Mouse (Mus musculus) inflammation-experienced regulatory T-cells (primary cell): ENCODE data around the gene Gm49318. TPM values are rescaled to one million over a fixed set of nuclear protein-coding genes. Genes with fewer than 3 reads are reported as not detected.

Experiments used
- polyA plus RNA-seq, 2 experiments: library from polyadenylated mRNA; unstranded; fragments of 100-300 nt; shearing (Covaris generic); gene quantifications; one replicate each; pipeline ENCODE4 v1.2.1; 2017

The Gm49318 gene
- not detected for polyA plus RNA-seq

DNA sequence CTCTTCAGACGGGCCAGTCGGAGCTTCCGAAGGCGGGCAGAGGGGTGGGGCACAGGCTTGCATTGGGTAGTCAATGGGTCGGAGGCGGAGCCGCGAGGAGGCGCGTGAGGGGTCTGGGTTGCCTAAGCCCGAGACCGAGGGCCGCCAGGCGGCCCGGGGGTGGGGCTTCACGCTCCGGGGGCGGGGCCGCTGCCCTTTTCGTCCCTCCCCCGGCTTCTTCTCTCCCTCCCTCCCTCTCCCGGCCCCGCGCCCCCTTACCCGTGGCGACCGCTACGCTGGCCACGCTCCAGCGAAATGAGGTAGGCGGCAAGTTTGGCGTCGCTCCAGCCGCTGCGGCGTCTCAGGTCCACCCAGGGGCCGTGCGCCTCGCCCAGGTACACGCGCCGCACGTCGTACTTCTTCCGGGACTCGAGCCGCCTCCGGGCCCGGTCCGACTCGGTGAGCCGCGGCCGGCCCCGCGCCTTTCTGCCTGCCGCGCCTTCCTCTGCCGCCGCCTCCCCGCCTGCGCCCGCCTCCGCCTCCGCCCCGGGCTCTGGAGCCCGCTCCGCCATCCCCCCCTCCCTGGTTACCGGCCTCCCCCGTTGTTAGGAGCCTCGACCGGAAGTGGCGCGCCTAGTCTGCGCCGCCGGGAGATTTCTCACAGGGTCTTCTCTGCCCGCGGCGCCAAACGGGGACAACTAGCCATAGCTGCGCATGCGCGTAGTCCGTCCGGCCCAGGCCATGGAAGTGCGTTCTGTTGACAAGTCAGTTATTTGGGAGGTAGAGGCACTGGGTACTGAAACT is at the start of gene Gm49318, which contains the start of gene Zfp653:
Gene Gm49318, minus strand, starts transcription at position 469 of the 783 bp plus-strand sequence.
Gene Zfp653, minus strand, starts transcription at position 586 of the 783 bp plus-strand sequence.

DNA sequence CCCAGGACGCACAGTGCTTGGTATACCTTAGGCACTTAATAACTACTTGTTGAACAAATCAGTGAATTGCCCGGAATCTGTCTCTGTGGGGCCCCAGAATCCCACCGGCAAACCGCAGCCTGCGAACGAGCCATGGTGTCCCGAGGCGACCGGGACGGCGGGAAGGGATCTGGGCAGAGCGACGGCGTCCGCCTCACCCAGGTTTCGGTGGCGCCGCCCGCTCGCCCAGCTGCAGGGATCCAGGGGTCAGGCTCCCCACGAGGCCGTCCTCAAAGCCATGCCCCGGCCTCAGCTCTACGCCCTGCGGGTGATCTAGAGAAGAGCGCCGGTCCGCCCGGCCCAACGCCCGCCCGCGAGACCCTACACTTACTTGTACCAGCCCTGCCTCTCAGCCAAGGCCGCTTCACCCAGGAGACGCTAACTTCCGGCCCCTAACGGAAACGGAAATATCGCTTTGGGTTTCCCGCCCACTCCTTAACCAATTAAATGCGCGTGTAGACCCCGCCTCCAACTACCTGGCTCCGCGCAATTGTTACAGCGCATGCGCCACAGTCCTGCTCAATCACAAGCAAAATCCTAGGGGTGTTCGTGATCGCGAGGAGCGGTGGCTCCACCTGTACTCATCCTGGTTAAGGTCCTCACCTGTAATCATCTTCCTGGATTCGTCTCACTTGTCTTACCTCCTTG is 45.8 kb upstream of the Gm49318 start, which contains the start of gene Elof1:
Gene Elof1, minus strand, starts transcription at position 433 of the 687 bp plus-strand sequence.

DNA sequence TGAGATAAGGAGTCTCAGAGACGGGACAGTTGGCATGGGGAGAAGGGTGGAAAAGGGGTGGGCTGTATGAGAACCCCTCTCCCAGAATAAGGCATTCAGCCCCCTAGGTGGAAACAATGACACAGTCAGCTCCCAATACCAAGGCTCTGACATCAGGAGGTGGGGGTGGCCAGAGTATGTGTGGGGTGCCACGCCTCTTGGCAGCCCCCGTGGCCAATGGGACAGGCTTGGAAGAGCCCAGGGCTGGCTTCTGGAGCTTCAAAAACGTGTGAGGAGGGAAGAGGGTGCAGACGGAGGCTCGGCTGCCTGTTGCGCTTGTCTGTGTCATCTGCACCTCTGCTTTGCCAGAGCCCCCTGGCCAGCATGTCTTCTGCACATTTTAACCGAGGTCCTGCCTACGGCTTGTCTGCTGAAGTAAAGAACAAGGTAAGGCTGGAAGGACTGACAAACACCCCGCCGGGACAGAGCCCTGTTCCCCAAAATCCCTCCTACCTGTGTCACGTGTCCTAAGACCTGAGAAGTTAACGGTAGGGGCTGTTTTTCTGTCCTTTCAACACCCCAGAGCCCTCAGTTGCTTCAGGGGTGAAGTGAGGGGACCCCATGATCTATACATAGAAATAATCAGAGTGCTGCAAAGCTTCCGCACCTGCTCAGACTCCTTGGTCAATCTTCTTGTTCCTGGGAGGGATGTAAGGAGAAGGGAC is 28.1 kb upstream of the Gm49318 start, which contains the start of gene Cnn1:
Gene Cnn1, plus strand, starts transcription at position 224 of the 704 bp plus-strand sequence.

DNA sequence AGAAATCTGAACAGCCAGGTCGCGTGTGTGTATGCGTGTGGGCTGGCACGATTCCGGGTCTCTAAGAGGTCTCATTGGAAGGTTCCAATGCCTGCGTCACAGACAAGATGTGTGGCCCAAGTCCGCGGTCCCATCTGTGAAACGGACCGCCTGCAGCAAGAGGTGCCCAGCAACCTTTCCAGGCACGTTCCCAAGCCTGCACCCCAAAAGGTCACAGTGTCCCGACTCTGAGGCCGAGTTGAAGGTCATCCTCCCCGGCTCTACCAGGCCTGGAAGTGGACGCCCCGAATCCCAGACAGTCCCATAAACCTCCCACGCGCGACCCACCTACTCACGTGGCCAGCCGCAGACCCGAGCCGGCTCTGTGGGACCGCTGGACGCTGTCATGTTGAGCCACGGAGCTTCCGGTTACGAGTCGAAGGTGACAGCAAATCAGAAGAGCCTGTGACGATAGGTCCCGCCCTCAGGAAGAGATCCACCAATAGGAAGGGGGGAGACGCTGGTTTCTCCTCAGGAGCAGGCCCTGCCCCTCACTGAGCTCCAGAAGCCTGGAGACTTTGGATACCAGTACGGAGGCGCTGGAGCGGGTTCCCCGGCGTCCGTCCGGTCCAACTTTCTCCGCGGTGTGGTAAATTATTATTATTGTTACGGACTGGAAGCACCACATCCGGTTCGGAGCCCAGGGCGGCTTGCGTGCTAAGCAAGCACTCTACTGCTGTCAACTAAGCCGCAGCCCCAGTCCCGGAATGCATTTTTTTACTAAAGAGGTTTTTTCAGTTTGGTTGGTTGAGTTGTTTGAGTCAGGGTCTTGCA is 14.2 kb upstream of the Gm49318 start, which contains the start of gene Ecsit:
Gene Ecsit, minus strand, starts transcription at position 417 of the 813 bp plus-strand sequence.

DNA sequence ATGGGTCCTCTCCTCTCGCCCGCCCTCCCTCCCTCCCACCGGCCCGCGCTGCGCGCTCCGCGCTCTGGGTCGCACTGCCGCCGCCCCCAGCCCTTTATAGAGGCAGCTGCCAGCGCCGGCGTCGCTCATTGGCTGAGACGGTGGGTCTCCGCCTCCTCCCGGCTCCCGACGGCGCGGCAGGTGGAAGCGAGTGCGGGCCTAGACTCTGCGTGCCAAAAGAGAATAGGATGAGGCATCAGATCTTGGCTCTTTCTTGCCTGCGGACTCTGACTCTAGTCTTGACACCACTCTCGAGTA is 19.2 kb downstream of the Gm49318 start, which contains the start of gene Elavl3:
Gene Elavl3, minus strand, starts transcription at position 66 of the 297 bp plus-strand sequence.

DNA sequence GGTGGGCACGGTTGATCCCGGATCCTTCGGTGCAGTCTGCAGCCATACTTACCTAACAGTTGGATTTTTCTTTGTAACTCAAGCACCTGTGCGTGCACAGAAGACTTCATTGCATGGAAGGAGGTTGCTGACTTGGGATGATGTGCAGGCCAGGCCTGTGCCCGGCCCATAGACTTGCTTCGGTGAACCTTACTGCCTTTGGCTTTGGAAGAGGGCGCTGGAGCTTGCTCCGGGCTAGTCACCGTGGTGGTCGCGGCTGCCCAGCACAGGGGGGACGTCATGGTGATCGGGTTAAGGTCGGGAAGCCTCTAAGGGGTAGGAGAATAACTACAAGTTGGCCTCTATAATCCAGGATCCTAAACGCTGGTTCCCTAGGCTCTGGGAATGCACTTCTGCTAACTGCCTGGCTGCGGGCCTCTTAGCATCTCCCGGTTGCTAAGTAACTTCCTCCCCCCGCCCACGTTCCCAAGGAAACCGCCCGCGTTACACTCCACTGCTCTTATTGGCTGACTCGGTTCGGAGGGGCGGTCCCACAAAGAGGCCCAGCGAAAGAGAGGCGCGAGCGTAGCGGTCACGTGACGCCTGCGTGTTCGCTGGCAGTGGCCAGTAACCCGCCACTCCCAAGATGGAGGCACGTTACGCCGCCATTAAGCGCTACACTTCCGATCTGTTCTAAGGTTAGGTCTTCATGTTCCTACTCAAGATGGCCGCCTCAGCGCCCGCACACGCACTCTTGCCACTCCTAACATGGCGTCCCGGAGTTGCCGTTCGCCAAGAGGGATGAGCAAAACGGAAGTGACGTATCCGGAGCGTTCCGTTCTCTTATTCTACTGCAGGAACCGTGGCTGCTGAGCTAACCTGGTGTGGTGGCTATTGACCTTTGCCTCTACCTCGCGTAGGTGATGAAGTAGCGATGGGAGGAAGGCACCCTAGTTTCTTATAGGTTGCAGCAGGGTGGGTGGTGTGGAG is 68.6 kb downstream of the Gm49318 start, which contains the start of the genes Ccdc151 and Prkcsh:
Gene Ccdc151, minus strand, starts transcription at position 441 of the 969 bp plus-strand sequence.
Gene Prkcsh, plus strand, starts transcription at position 613 of the 969 bp plus-strand sequence.

DNA sequence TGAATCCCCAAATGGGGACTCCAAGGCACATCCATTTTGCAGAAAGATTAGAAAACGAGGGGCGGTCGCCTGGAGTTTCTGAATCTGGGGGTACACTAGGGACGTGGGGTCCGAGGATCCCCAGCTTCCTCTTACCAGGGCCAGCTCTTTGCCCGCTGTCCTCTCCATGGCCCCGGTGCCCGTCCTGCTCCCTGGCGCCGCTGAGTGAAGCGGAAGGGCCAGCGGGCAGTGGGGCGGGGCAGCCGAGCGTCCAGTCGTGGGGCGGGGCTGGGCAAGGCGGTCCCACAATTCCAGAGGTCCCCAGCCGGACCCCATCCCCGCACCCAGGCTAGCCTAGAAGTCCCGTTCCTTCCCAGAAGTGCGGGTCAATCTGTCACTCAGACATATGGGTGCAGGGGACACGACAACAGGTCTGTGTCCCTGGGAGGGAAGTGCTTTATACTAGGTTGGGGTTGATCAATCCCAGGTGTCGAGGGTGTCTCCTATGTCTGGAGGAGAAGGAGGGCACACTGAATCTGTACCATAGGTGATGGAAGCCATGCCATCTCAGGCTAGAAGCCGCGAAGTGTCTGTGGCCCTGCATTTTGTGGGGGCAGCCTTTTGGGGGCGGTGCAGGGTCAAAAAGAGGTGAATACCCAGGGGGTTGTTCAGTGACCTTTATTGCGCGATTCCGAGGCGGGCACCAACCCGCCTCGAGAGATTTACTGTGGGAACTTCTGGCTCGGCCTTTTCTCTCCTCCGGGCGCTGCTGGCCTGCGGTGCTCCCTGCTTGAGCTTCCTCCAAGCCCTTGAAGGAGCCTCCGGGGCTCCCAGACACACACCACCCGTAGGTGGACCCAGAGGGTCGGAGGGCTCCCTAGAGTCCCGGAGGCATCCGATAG is 81.6 kb downstream of the Gm49318 start, which contains the start of gene Rgl3:
Gene Rgl3, minus strand, starts transcription at position 217 of the 881 bp plus-strand sequence.

Other genes starting within 250 kb of the Gm49318 start
- gene Angptl8, start 235.7 kb downstream of the Gm49318 start, polyA plus RNA-seq = under 1 TPM in 1 of 2 experiments, not detected in 1; 0.44 TPM
- gene Dock6, start 218.6 kb downstream of the Gm49318 start, polyA plus RNA-seq = 1 to 10 TPM; 3.7 to 4.5 TPM
- gene Rab3d, start 153.1 kb downstream of the Gm49318 start, polyA plus RNA-seq = 10 to 100 TPM; 14.8 to 29.0 TPM
- 1 to 10 TPM in 1 of 2 experiments, under 1 TPM in 1; 0.86 to 1.5 TPM for gene Ccdc159, start 143.8 kb downstream of the Gm49318 start, polyA plus RNA-seq
- gene Tmem205, start 143.7 kb downstream of the Gm49318 start, polyA plus RNA-seq = 1 to 10 TPM; 3.6 to 8.0 TPM
- 1 to 10 TPM; 1.6 to 1.9 TPM for gene Plppr2, start 134.2 kb downstream of the Gm49318 start, polyA plus RNA-seq
- gene Swsap1, start 115.5 kb downstream of the Gm49318 start, polyA plus RNA-seq = 10 to 100 TPM; 11.8 to 12.4 TPM
- gene Epor, start 107.8 kb downstream of the Gm49318 start, polyA plus RNA-seq = under 1 TPM in 1 of 2 experiments, not detected in 1; 0.84 TPM
- under 1 TPM in 1 of 2 experiments, not detected in 1; 0.20 TPM for gene Rgl3, start 81.8 kb downstream of the Gm49318 start, polyA plus RNA-seq
- under 1 TPM; 0.18 to 0.49 TPM for gene Ccdc151, start 68.6 kb downstream of the Gm49318 start, polyA plus RNA-seq
- 10 to 100 TPM; 76.4 to 98.0 TPM for gene Prkcsh, start 68.5 kb downstream of the Gm49318 start, polyA plus RNA-seq
- gene Elavl3, start 19.2 kb downstream of the Gm49318 start, polyA plus RNA-seq = under 1 TPM; 0.24 to 0.78 TPM
- 10 to 100 TPM; 19.8 to 27.0 TPM for gene Zfp653, start 117 bp upstream of the Gm49318 start, polyA plus RNA-seq
- 10 to 100 TPM; 45.4 to 50.3 TPM for gene Ecsit, start 14.2 kb upstream of the Gm49318 start, polyA plus RNA-seq
- gene Cnn1, start 28.0 kb upstream of the Gm49318 start, polyA plus RNA-seq = under 1 TPM; 0.13 to 0.38 TPM
- 10 to 100 TPM; 76.8 to 82.5 TPM for gene Elof1, start 45.9 kb upstream of the Gm49318 start, polyA plus RNA-seq
- gene Acp5, start 64.5 kb upstream of the Gm49318 start, polyA plus RNA-seq = 100 to 1,000 TPM; 197 to 281 TPM
- gene Pigyl, start 85.6 kb upstream of the Gm49318 start, polyA plus RNA-seq = 10 to 100 TPM; 38.0 to 39.5 TPM
- under 1 TPM; 0.11 to 0.22 TPM for gene Zfp872, start 116.8 kb upstream of the Gm49318 start, polyA plus RNA-seq
- gene Zfp809, start 154.5 kb upstream of the Gm49318 start, polyA plus RNA-seq = 10 to 100 TPM; 35.2 to 35.5 TPM
- 1 to 10 TPM; 1.9 to 5.8 TPM for gene Zfp599, start 188.6 kb upstream of the Gm49318 start, polyA plus RNA-seq
- gene Zfp810, start 236.4 kb upstream of the Gm49318 start, polyA plus RNA-seq = 10 to 100 TPM; 20.5 to 21.8 TPM